Mouse (Mus musculus): ENCODE results near the gene Tmem88.

GRCm38 (mm10) chr11:69420554-69421000, 22.5 kb upstream of the Tmem88 start:
- TF ChIP-seq POLR2A (IDR thresholded peaks at IDR 0.05; ENCODE audit: extremely low read depth, insufficient read depth, low read length) (no peak), CTCF (IDR thresholded peaks at IDR 0.05; ENCODE audit: low read depth, low read length) (no peak)
